Mouse (Mus musculus) bone marrow macrophage, adult 2 months (primary cell): ENCODE results near the gene Eif4b. TPM values are rescaled to one million over a fixed set of nuclear protein-coding genes. Genes with fewer than 3 reads are reported as not detected.

Source experiments
- H3K27ac ChIP-seq: 2 replicates; pipeline ENCODE4 v1.5.1; 2012; ENCODE audit warnings: low read depth, low read length; ENCODE audit not compliant: insufficient read depth
- H3K4me1 ChIP-seq: 2 replicates; pipeline ENCODE4 v1.6.1; 2012; ENCODE audit warnings: low read length; ENCODE audit not compliant: control insufficient read depth, insufficient read depth
- H3K4me3 ChIP-seq: 2 replicates; pipeline ENCODE4 v1.5.1; 2012; ENCODE audit warnings: mild to moderate bottlenecking, low read length, moderate library complexity; ENCODE audit not compliant: insufficient read depth
- CTCF ChIP-seq: IDR thresholded peaks from 2 replicates; pipeline ENCODE4 v1.5.1; 2012; ENCODE audit warnings: low read depth, mild to moderate bottlenecking, low read length, moderate library complexity
- POLR2A ChIP-seq: IDR thresholded peaks from 2 replicates; pipeline ENCODE4 v1.6.1; 2012; ENCODE audit warnings: mild to moderate bottlenecking, low read depth, low read length, borderline replicate concordance
- polyA plus RNA-seq: library from polyadenylated mRNA; stranded (reverse); fragments of >200 nt; gene quantifications from 2 replicates; pipeline ENCODE4 v1.2.4, GENCODE M21; 2012; ENCODE audit not compliant: missing spikeins, insufficient read depth, insufficient read length

The Eif4b gene
- polyA plus RNA-seq, 1 experiment = 222 TPM

DNA sequence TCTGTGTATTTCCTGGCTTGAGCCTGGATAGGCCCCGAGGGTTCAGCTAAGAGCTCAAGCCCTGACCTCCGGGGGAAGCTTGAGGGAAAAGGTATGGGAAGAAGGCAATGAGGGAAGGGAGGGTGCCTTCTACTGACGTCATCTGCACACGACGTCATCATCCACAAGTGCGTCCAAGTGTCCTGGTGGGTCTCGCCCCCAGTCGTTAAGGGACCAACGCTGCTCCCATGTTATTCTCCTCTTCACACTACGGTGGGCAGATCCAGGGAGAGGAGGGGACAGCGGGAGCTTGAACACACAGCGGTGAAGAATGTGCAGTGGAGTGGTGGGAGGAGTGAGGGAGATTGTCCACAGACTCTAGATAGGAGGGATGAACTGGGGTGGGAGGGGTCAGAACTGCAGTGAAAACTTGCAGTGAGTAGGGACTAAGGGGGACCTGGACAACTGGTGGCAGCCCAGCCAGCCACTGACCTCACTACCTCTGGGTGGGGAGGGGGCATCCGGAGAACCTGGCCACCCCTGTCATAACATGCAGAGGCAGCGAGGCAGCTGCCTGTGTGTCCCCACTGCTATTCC lies 29.9 kb downstream of the Eif4b start:
- TF ChIP-seq POLR2A = no peak
- no peak for TF ChIP-seq CTCF
- no peak overlapping the region for H3K4me3 ChIP-seq
- H3K27ac ChIP-seq = no peak overlapping the region
- peaks cover 5% of the 10 kb centered on the region; the same call in 1 of the 2 replicates for H3K4me1 ChIP-seq

DNA sequence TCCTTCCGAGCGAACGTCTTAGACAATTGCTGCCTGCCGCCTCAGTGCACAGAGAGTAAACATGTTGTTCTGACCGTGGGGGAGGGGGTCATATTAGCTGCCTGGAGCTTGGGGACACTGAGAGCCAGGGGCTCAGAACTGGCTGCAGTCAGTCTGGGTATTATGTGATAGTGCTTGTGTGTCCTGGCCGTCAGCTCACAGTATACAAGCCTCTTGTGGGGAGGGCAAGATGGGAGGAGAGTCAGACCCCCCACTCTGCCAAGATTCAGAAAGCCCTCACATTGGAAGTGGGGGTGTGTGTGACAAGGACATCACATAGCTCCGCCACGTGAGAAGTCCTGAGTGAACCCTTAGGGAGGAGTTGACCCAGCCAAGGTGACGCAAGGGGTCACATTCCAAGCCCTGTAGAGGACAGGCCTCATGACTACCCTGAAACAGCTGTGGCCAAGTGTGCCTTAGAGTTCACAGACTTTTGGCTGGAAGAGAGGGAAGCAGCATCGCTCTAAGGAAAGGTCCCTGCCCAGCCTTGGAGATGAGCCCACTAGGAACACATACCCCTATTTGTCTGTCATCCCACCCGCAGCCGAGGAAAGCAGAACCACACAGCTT lies 30.5 kb downstream of the Eif4b start:
- TF ChIP-seq CTCF = no peak
- no peak for TF ChIP-seq POLR2A
- Histone ChIP-seq H3K4me1 (peaks cover 5% of the 10 kb centered on the region; the same call in 1 of the 2 replicates), H3K4me3 (no peak overlapping the region), H3K27ac (no peak overlapping the region)

GRCm38 (mm10) chr15:102105360-102105759 lies 31.8 kb downstream of the Eif4b start:
- Histone ChIP-seq H3K27ac (no peak overlapping the region), H3K4me3 (no peak overlapping the region), H3K4me1 (no peaks in the 10 kb centered on the region)
- TF ChIP-seq CTCF (no peak), POLR2A (no peak)

DNA sequence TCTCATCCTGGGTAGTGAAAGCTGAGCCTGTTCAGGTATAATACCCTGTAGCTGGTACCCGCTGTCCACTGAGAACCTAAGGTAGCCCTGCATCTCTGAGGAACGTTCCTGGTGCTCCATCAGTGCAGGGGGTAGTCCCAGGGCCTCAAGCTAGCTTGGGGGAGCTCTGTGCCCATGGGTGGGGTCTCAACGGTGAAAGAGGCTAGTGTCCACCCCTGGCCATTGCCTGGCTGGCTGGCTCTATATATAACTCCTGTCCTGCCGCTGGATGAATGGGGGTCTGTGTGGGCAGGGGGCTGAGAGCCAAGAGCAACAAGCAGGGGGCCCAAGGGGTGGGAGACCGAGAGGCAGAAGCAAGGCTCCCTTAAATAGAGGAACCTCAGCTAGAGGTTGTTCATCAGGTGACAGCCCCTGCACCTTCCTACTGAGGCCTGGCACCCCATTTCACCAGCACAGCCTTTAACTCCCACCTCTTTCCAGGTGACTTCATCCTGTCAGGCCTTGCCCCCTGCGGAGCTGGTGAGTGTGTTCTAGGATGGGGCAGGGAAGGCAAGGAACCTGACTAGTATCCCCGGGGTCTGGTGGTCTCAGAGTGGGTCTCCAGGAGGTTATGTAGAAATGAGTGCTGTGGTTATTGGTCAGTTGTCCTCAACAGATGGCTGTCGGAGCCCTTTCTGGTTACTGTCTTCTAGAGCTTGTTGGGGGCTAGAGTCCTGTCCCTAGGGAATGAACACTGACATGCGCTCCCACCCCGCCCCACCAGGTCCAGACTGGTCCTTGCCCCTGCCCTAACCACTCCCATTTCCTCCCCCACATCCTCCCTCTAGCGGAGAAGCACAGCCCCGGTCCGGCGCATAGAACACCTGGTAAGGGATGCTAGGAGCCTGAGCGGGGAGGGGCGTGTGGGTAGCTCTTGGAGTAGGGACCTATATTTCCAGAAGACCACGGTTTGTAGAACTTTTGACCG lies 32.5 kb downstream of the Eif4b start:
- no peak overlapping the region for H3K27ac ChIP-seq

DNA sequence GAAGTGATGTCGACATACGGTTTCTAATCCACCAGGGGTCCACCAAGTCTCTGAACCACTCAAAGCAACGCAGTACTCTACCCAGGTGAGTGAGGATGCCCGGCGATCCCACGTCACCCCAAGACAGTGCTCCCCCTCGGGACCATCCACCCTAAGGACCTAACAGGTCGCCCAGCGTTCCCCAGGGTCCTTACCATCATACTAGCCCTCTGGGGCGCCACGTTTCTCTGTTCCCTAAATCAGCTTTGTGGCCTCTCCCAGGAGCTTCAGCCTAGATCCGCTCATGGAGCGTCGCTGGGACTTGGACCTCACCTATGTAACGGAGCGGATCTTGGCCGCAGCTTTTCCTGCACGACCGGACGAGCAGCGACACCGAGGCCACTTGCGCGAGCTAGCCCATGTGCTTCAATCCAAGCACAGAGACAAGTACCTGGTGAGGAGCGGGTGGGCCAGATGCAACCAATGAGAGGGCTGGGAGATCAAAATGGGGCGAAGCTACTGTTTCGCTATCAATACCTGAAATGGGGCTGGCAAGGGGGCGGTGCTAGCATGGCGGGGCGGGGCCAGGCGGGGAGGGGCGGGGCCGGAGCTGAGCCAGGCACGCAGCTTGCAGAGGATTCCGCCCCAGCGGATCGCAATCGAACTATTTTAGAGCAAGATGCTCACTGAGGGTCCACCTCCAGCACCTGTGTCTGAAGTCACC lies 33.3 kb downstream of the Eif4b start:
- H3K4me1 ChIP-seq = no peaks in the 10 kb centered on the region
- no peak overlapping the region for H3K27ac ChIP-seq
- no peak overlapping the region for H3K4me3 ChIP-seq
- TF ChIP-seq POLR2A (no peak), CTCF (no peak)

More for the DNA sequence above, 32.5 kb downstream of the Eif4b start:
- TF ChIP-seq POLR2A = no peak
- no peak for TF ChIP-seq CTCF
- H3K4me1 ChIP-seq = no peaks in the 10 kb centered on the region
- no peak overlapping the region for H3K4me3 ChIP-seq

- H3K4me1 ChIP-seq = no peaks in the 10 kb centered on the region
- no peak overlapping the region for H3K27ac ChIP-seq
- no peak overlapping the region for H3K4me3 ChIP-seq
- TF ChIP-seq CTCF = peak; percentile 57
- TF ChIP-seq POLR2A = no peak
Measured at GRCm38 (mm10) chr15:102107689-102108573, 34.4 kb downstream of the Eif4b start.

DNA sequence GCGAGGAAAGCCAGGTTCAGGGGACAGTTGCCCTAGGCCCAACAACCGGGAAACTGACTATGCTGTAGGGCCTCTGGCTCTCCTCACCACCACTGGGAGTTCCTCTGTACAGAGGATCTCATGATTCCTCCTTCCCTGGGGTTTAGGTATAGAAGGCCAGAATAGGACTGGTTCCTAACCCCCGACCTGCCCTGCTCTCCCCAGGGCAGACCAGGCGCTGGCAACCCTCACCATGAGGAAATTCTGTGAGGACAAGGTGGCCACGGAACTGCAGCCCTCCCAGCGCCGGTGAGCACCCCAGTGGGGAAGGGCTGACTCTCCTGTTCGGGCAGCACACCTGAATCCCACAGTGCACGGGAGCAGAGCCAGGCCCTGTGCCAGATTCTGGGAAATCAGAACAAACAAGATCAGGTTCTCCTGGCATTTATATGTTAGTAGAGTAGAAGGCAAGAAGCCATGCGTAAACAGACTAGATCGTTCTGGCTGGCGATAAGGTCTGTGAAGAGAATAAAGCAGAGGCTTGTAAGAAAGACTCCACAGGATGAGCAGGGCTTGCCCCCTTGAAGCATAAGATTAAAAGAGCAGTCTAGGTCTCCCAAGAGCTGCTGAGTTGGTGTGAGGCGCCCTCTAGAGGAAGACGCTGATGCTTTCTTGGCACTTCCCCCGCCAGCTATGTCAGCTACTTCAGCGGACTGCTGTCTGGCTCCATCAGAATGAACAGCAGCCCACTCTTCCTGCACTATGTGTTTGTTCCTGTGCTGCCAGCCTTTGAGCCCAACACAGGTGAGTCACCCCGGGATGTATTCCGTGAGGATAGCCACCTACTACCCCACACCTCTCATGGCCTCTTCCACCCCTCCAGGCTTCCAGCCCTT lies 35.3 kb downstream of the Eif4b start:
- H3K4me1 ChIP-seq = no peaks in the 10 kb centered on the region
- TF ChIP-seq POLR2A = no peak
- TF ChIP-seq CTCF = peak; percentile 74; the same call in 1 of the 2 replicates
- H3K27ac ChIP-seq = no peak overlapping the region
- no peak overlapping the region for H3K4me3 ChIP-seq

GRCm38 (mm10) chr15:102110271-102110670 lies 36.7 kb downstream of the Eif4b start:
- no peak overlapping the region for H3K4me3 ChIP-seq
- H3K4me1 ChIP-seq = no peaks in the 10 kb centered on the region
- no peak overlapping the region for H3K27ac ChIP-seq
- TF ChIP-seq CTCF = no peak
- no peak for TF ChIP-seq POLR2A
